Mouse (Mus musculus) right cerebral cortex, postnatal 4 days (tissue): ENCODE data around the gene Scamp2.

Experiments used
- DNase-seq: peaks from one replicate; pipeline ENCODE4 v3.0.0-alpha.2; 2022

Scamp2 gene

GRCm38 (mm10) chr9:57629118-57629874 lies 68.6 kb downstream of the Scamp2 start:
- peak; percentile 91 for DNase-seq

- no peak for DNase-seq
Measured at GRCm38 (mm10) chr9:57633481-57634024, 72.8 kb downstream of the Scamp2 start.

GRCm38 (mm10) chr9:57637272-57637671 lies 76.5 kb downstream of the Scamp2 start:
- no peak for DNase-seq

DNA sequence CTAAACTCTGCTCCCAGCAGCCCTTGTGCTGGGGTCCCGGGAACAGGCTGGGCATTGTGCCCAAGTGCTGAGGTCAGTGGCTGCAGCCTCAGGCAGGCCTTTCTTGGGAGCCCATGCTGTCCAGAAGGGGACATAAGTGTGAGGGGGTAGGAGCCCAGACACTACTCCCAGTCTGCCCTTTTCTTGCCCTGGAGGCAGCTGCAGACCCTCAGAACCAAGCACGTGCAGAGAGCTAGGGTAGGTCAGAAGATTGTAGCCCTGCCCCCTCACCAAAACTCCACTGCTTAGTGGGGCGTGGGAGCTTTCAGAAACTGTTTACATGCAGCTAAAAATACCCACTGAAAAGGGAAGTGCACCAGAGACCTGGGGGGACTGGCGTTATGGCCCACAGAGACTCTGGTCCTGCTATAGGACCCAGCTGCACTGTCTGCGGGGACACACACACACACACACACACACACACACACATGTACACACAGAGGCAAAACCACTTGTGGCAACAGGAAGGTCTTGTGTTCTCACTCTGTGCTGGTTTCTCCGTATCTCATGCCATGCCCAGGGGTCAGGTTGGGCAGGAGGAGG lies 77.1 kb downstream of the Scamp2 start:
- no peak for DNase-seq
